Mouse (Mus musculus) stomach, embryonic 14.5 days (tissue): ENCODE measurements at regions not wholly inside any gene's neighbourhood (a gene's known extent, or its start where the extent isn't known, plus 50 kb on each side); places are given as distances from the start of the nearest gene placed in this dataset.
"Not testable (repeated sequence)": the region's sequence is repeated elsewhere in the genome, so short reads cannot be mapped to it uniquely, and the experiment has no call there.

Experiments
- ATAC-seq: fragments of 200-750 bp; cut with Nextera tagmentation; 2 replicates; pipeline ENCODE4 v1.8.0; 2017; ENCODE audit warnings: low read depth, moderate TSS enrichment; ENCODE audit not compliant: insufficient number of reproducible peaks, insufficient read depth, low FRiP score
- H3K27ac ChIP-seq: fragments of 300-500 bp; sonication (generic); 2 replicates; pipeline ENCODE4 v1.5.1; 2014; ENCODE audit warnings: mild to moderate bottlenecking, low read length, moderate library complexity, mixed read lengths
- H3K27me3 ChIP-seq: fragments of 300-500 bp; sonication (generic); 2 replicates; pipeline ENCODE4 v1.6.1; 2014; ENCODE audit warnings: low read length, control low read depth, mixed read lengths; ENCODE audit not compliant: control insufficient read depth, insufficient read depth
- H3K36me3 ChIP-seq: fragments of 300-500 bp; sonication (generic); 2 replicates; pipeline ENCODE4 v1.6.1; 2014; ENCODE audit warnings: mild to moderate bottlenecking, control low read depth, low read length, moderate library complexity, mixed read lengths; ENCODE audit not compliant: control insufficient read depth, insufficient read depth
- H3K4me1 ChIP-seq: fragments of 300-500 bp; sonication (generic); 2 replicates; pipeline ENCODE4 v1.6.1; 2014; ENCODE audit warnings: low read length, control low read depth, mixed read lengths; ENCODE audit not compliant: control insufficient read depth, insufficient read depth
- H3K4me2 ChIP-seq: fragments of 300-500 bp; sonication (generic); replicated peaks from 2 replicates; pipeline ENCODE4 v1.6.1; 2014; ENCODE audit warnings: low read depth, low read length, control low read depth
- H3K4me3 ChIP-seq: fragments of 300-500 bp; sonication (generic); 2 replicates; pipeline ENCODE4 v1.5.1; 2014; ENCODE audit warnings: low read depth, low read length, control low read depth
- H3K9ac ChIP-seq: fragments of 300-500 bp; sonication (generic); replicated peaks from 2 replicates; pipeline ENCODE4 v1.6.1; 2014; ENCODE audit warnings: low read depth, mild to moderate bottlenecking, control low read depth, low read length, moderate library complexity, mixed read lengths
- H3K9me3 ChIP-seq: fragments of 300-500 bp; sonication (generic); 2 replicates; pipeline ENCODE4 v1.6.1; 2016; ENCODE audit warnings: low read depth, low read length, control low read depth; ENCODE audit not compliant: control insufficient read depth
- WGBS: fragments of 180-500 bp; shearing (Covaris S2); extraction: QIAGEN DNeasy Blood & Tissue Kit; methylation state at CpG from one replicate; pipeline ENCODE4 v1.1.7; 2014; 5-methylcytosine and 5-hydroxymethylcytosine counted together

- H3K9ac ChIP-seq, H3K4me1 ChIP-seq, H3K27me3 ChIP-seq, H3K36me3 ChIP-seq, H3K4me3 ChIP-seq, H3K27ac ChIP-seq, H3K4me2 ChIP-seq, ATAC-seq, H3K9me3 ChIP-seq: not testable (repeated sequence)
- 83% methylated on average over 3 of the region's 3 CpGs for WGBS
Observed at GRCm38 (mm10) chr2:109791921-109792320, 98.7 kb upstream of the Lin7c start.

GRCm38 (mm10) chr2:109816993-109817392 is 73.7 kb upstream of the Lin7c start:
- WGBS: 85% methylated on average over 1 of the region's 1 CpGs
- no peaks in the 10 kb centered on the region for H3K27me3 ChIP-seq

GRCm38 (mm10) chr2:109820357-109820756 is 70.3 kb upstream of the Lin7c start:
- Histone ChIP-seq H3K4me3 (no peak overlapping the region), H3K27me3 (no peaks in the 10 kb centered on the region), H3K27ac (no peak overlapping the region), H3K9me3 (no peaks in the 10 kb centered on the region), H3K4me2 (no peak overlapping the region), H3K9ac (no peak overlapping the region), H3K4me1 (peaks cover 4% of the 10 kb centered on the region), H3K36me3 (no peaks in the 10 kb centered on the region)
- 72% methylated on average over 6 of the region's 6 CpGs for WGBS
- no peak for ATAC-seq

More at GRCm38 (mm10) chr2:109816993-109817392, 73.7 kb upstream of the Lin7c start:
- Histone ChIP-seq H3K4me2 (no peak overlapping the region), H3K9me3 (no peaks in the 10 kb centered on the region), H3K27ac (no peak overlapping the region), H3K9ac (no peak overlapping the region), H3K36me3 (no peaks in the 10 kb centered on the region), H3K4me3 (no peak overlapping the region), H3K4me1 (peaks cover 4% of the 10 kb centered on the region)
- no peak for ATAC-seq

GRCm38 (mm10) chr2:109820869-109821268 is 69.8 kb upstream of the Lin7c start:
- Histone ChIP-seq H3K9me3 (no peaks in the 10 kb centered on the region), H3K27ac (no peak overlapping the region; the same call in 1 of the 2 replicates), H3K27me3 (no peaks in the 10 kb centered on the region), H3K4me1 (peaks cover 4% of the 10 kb centered on the region), H3K9ac (no peak overlapping the region), H3K36me3 (no peaks in the 10 kb centered on the region), H3K4me2 (no peak overlapping the region), H3K4me3 (no peak overlapping the region)
- 34% methylated on average over 1 of the region's 1 CpGs for WGBS
- peak; percentile 59; the same call in 1 of the 2 replicates for ATAC-seq

GRCm38 (mm10) chr2:109822993-109823830 is 67.4 kb upstream of the Lin7c start:
- 81% methylated on average over 4 of the region's 4 CpGs for WGBS
- H3K36me3 ChIP-seq: no peaks in the 10 kb centered on the region
- no peak overlapping the region for H3K4me3 ChIP-seq

GRCm38 (mm10) chr2:109840258-109840657 is 50.4 kb upstream of the Lin7c start:
- no peak for ATAC-seq
- 68% methylated on average over 2 of the region's 2 CpGs for WGBS
- no peaks in the 10 kb centered on the region for H3K27me3 ChIP-seq

More at GRCm38 (mm10) chr2:109822993-109823830, 67.4 kb upstream of the Lin7c start:
- Histone ChIP-seq H3K9me3 (no peaks in the 10 kb centered on the region), H3K27ac (no peak overlapping the region), H3K9ac (no peak overlapping the region), H3K27me3 (no peaks in the 10 kb centered on the region), H3K4me1 (peaks cover 4% of the 10 kb centered on the region), H3K4me2 (no peak overlapping the region)
- no peak for ATAC-seq

More at GRCm38 (mm10) chr2:109840258-109840657, 50.4 kb upstream of the Lin7c start:
- no peaks in the 10 kb centered on the region for H3K36me3 ChIP-seq
- no peaks in the 10 kb centered on the region for H3K4me1 ChIP-seq
- no peak overlapping the region for H3K9ac ChIP-seq
- H3K9me3 ChIP-seq: no peaks in the 10 kb centered on the region
- no peak overlapping the region for H3K27ac ChIP-seq
- H3K4me3 ChIP-seq: no peak overlapping the region
- H3K4me2 ChIP-seq: no peak overlapping the region
